Mouse (Mus musculus) midbrain, embryonic 14.5 days (tissue): ENCODE data around the gene Erf. TPM values are rescaled to one million over a fixed set of nuclear protein-coding genes. Genes with fewer than 3 reads are reported as not detected.
A peak's percentile ranks its signal among the peaks of the same experiment; 100 is the strongest.

Experiments
- ATAC-seq: fragments of 200-750 bp; cut with Nextera tagmentation; 2 replicates; pipeline ENCODE4 v1.8.0; 2017; ENCODE audit warnings: moderate number of reproducible peaks, moderate library complexity; ENCODE audit not compliant: low FRiP score, low TSS enrichment
- DNase-seq: peaks from one replicate; pipeline ENCODE4 v3.0.0-alpha.2; 2015
- H3K27ac ChIP-seq: fragments of 300-500 bp; sonication (generic); replicated peaks from 2 replicates; pipeline ENCODE4 v1.5.1; 2014; ENCODE audit warnings: mild to moderate bottlenecking, low read depth, low read length, moderate library complexity
- H3K27me3 ChIP-seq: fragments of 300-500 bp; sonication (generic); 2 replicates; pipeline ENCODE4 v1.6.1; 2014; ENCODE audit warnings: low read length, control low read depth, mixed read lengths; ENCODE audit not compliant: control insufficient read depth, insufficient read depth
- H3K36me3 ChIP-seq: fragments of 300-500 bp; sonication (generic); 2 replicates; pipeline ENCODE4 v1.6.1; 2014; ENCODE audit warnings: low read length, control low read depth; ENCODE audit not compliant: control insufficient read depth, insufficient read depth
- H3K4me1 ChIP-seq: fragments of 300-500 bp; sonication (generic); 2 replicates; pipeline ENCODE4 v1.6.1; 2014; ENCODE audit warnings: mild to moderate bottlenecking, antibody characterized with exemption, low read length, control low read depth; ENCODE audit not compliant: control insufficient read depth, insufficient read depth
- H3K4me2 ChIP-seq: fragments of 300-500 bp; sonication (generic); 2 replicates; pipeline ENCODE4 v1.6.1; 2014; ENCODE audit warnings: mild to moderate bottlenecking, low read length, moderate library complexity
- H3K4me3 ChIP-seq: fragments of 300-500 bp; sonication (generic); replicated peaks from 2 replicates; pipeline ENCODE4 v1.5.1; 2014; ENCODE audit warnings: low read depth, low read length
- H3K9ac ChIP-seq: fragments of 300-500 bp; sonication (generic); replicated peaks from 2 replicates; pipeline ENCODE4 v1.6.1; 2014; ENCODE audit warnings: mild to moderate bottlenecking, low read length, moderate library complexity
- H3K9me3 ChIP-seq: fragments of 300-500 bp; sonication (generic); 2 replicates; pipeline ENCODE4 v1.6.1; 2016; ENCODE audit warnings: low read length, control low read depth, mixed read lengths; ENCODE audit not compliant: control insufficient read depth
- WGBS: fragments of 180-500 bp; shearing (Covaris S2); extraction: QIAGEN DNeasy Blood & Tissue Kit; methylation state at CpG from one replicate; pipeline ENCODE4 v1.1.7; 2014; 5-methylcytosine and 5-hydroxymethylcytosine counted together
- polyA plus RNA-seq: library from polyadenylated mRNA; unstranded; fragments of >200 nt; fragmentation: Nextera tagmentation; extraction: Ambion mirVana; gene quantifications from 2 replicates; pipeline ENCODE4 v1.2.1, GENCODE M21; 2014

Gene Erf
- polyA plus RNA-seq, 1 experiment from 2014 or later: 4.8 TPM

GRCm38 (mm10) chr7:25227523-25228300, 22.8 kb downstream of the Erf start:
- H3K27me3 ChIP-seq: no peaks in the 10 kb centered on the region
- no peak overlapping the region for H3K4me2 ChIP-seq
- peaks cover 91% of the 10 kb centered on the region for H3K36me3 ChIP-seq
- no peaks in the 10 kb centered on the region for H3K4me1 ChIP-seq
- WGBS: 96% methylated on average over 1 of the region's 1 CpGs
- no peak overlapping the region for H3K9ac ChIP-seq
- ATAC-seq (no peak), DNase-seq (no peak)
- no peak overlapping the region for H3K27ac ChIP-seq
- H3K4me3 ChIP-seq: no peak overlapping the region
- no peaks in the 10 kb centered on the region for H3K9me3 ChIP-seq

- WGBS: 87% methylated on average over 10 of the region's 10 CpGs
- H3K9ac ChIP-seq: no peak overlapping the region; the same call in 1 of the 2 replicates
- peak overlapping the region; percentile 71 for H3K4me3 ChIP-seq
These were observed 28.1 kb downstream of the Erf start for GRCm38 (mm10) chr7:25222275-25222967.

GRCm38 (mm10) chr7:25221102-25221883, 29.3 kb downstream of the Erf start, which contains the start of gene Zfp526:
Gene Zfp526 (plus strand): TSS chr7:25221425.
- H3K4me3 ChIP-seq: peak within 1 kb of the TSS; percentile 71
- under 1% methylated on average over 45 of the region's 45 CpGs for WGBS
- DNase-seq (peak; percentile 100), ATAC-seq (peak; percentile 95)
- H3K9me3 ChIP-seq: no peaks in the 10 kb centered on the region
- peaks cover 26% of the 10 kb centered on the region for H3K4me1 ChIP-seq
- H3K27me3 ChIP-seq: no peaks in the 10 kb centered on the region
- H3K4me2 ChIP-seq: peak within 1 kb of the TSS; percentile 89
- peaks cover 35% of the 10 kb centered on the region for H3K36me3 ChIP-seq
- peak within 1 kb of the TSS; percentile 87 for H3K27ac ChIP-seq
- peak within 1 kb of the TSS; percentile 73 for H3K9ac ChIP-seq

More at GRCm38 (mm10) chr7:25222275-25222967, 28.1 kb downstream of the Erf start:
- DNase-seq: no peak
- Histone ChIP-seq H3K4me2 (peak overlapping the region; percentile 89), H3K36me3 (peaks cover 39% of the 10 kb centered on the region), H3K27ac (no peak overlapping the region), H3K27me3 (no peaks in the 10 kb centered on the region), H3K4me1 (peaks cover 26% of the 10 kb centered on the region), H3K9me3 (no peaks in the 10 kb centered on the region)
- ATAC-seq: no peak

GRCm38 (mm10) chr7:25220457-25221101, 30.0 kb downstream of the Erf start, which contains the start of gene Dedd2:
Gene Dedd2 (minus strand): TSS chr7:25220615.
- Histone ChIP-seq H3K4me1 (peaks cover 26% of the 10 kb centered on the region), H3K4me2 (peak within 1 kb of the TSS; percentile 89), H3K9me3 (no peaks in the 10 kb centered on the region), H3K27ac (peak within 1 kb of the TSS; percentile 87), H3K9ac (peak within 1 kb of the TSS; percentile 73), H3K36me3 (peaks cover 29% of the 10 kb centered on the region), H3K27me3 (no peaks in the 10 kb centered on the region), H3K4me3 (peak within 1 kb of the TSS; percentile 71)
- WGBS: 10% methylated on average over 20 of the region's 20 CpGs
- ATAC-seq: no peak
- DNase-seq: peak; percentile 17

- Histone ChIP-seq H3K4me2 (peak overlapping the region; percentile 89), H3K27ac (peak overlapping the region; percentile 56), H3K27me3 (no peaks in the 10 kb centered on the region), H3K4me3 (peak overlapping the region; percentile 71), H3K9me3 (no peaks in the 10 kb centered on the region), H3K9ac (peak overlapping the region; percentile 73), H3K4me1 (peaks cover 26% of the 10 kb centered on the region), H3K36me3 (peaks cover 28% of the 10 kb centered on the region)
- DNase-seq (peak; percentile 97), ATAC-seq (peak; percentile 77)
- 2% methylated on average over 31 of the region's 31 CpGs for WGBS
These were observed 30.7 kb downstream of the Erf start for GRCm38 (mm10) chr7:25219756-25220456.

- Histone ChIP-seq H3K36me3 (peaks cover 26% of the 10 kb centered on the region), H3K4me1 (peaks cover 26% of the 10 kb centered on the region), H3K27me3 (no peaks in the 10 kb centered on the region), H3K9ac (peak overlapping the region; percentile 73), H3K4me2 (peak overlapping the region; percentile 89), H3K4me3 (peak overlapping the region; percentile 71), H3K27ac (peak overlapping the region; percentile 55; the same call in 1 of the 2 replicates), H3K9me3 (no peaks in the 10 kb centered on the region)
- peak; percentile 26 for ATAC-seq
- under 1% methylated on average over 16 of the region's 16 CpGs for WGBS
- no peak for DNase-seq
These were observed 31.2 kb downstream of the Erf start for GRCm38 (mm10) chr7:25219416-25219750.

GRCm38 (mm10) chr7:25218705-25219415, 31.7 kb downstream of the Erf start:
- peak overlapping the region; percentile 89 for H3K4me2 ChIP-seq
- peaks cover 22% of the 10 kb centered on the region for H3K36me3 ChIP-seq
- under 1% methylated on average over 53 of the region's 53 CpGs for WGBS
- ATAC-seq (peak; percentile 22), DNase-seq (peak; percentile 82)
- no peaks in the 10 kb centered on the region for H3K27me3 ChIP-seq
- H3K4me3 ChIP-seq: peak overlapping the region; percentile 71
- H3K27ac ChIP-seq: peak overlapping the region; percentile 55
- H3K9me3 ChIP-seq: no peaks in the 10 kb centered on the region
- H3K4me1 ChIP-seq: peaks cover 26% of the 10 kb centered on the region
- peak overlapping the region; percentile 73 for H3K9ac ChIP-seq
